9 mouse cellular contexts compared by ENCODE assay signal in genomic region chr15:79440651-79441330, GRCm38 (mm10). TPM values are rescaled to one million over a fixed set of nuclear protein-coding genes. Genes with fewer than 3 reads are reported as not detected.
DNase-seq lines count a peak whose midpoint lies in the region; ATAC-seq and TF ChIP-seq lines count a peak whose summit lies in the region.
"Had no signal": no experiment of that assay in that cellular context is flagged by ENCODE, and none has a peak within 500 bp of the region (broad histone marks: within the 10 kb centered on the region; RNA-seq: fewer than 3 reads in every experiment).

No protein-coding gene starts in this region.

- H3K27me3 ChIP-seq in forebrain, embryonic 11.5 days (ENCODE audit: control insufficient read depth, insufficient read depth, low read length), result no peaks in the 10 kb centered on the region
- H3K27me3 ChIP-seq in liver, embryonic 13.5 days, result peaks cover 20% of the 10 kb centered on the region
- no peaks in the 10 kb centered on the region for H3K27me3 ChIP-seq in stomach, postnatal 0 days (ENCODE audit: control insufficient read depth, insufficient read depth, low read length)
- H3K27me3 ChIP-seq: Patski had no signal

- H3K36me3 ChIP-seq in forebrain, embryonic 11.5 days (ENCODE audit: control insufficient read depth, insufficient read depth, low read length), result peaks cover 12% of the 10 kb centered on the region
- H3K36me3 ChIP-seq in liver, embryonic 13.5 days, result peaks cover 5% of the 10 kb centered on the region
- no peaks in the 10 kb centered on the region; the same call in 1 of the 2 replicates for H3K36me3 ChIP-seq in stomach, postnatal 0 days (ENCODE audit: control insufficient read depth, insufficient read depth, low read length)

- DNase-seq in embryo, embryonic 11 days, result peak; percentile 24
- DNase-seq in embryo, embryonic 10 days (ENCODE audit: low spot score), result no peak
- peak; percentile 69 for DNase-seq in 416B (ENCODE audit: low read depth)
- no peak for DNase-seq in forebrain, embryonic 11.5 days (ENCODE audit: low spot score)
- DNase-seq in liver, embryonic 13.5 days, result no peak
- peak; percentile 34 for DNase-seq in stomach, postnatal 0 days (ENCODE audit: low spot score)
- no peak for DNase-seq in left cerebral cortex, adult 11 months (ENCODE audit: low spot score)
- DNase-seq in ovary, postnatal 10 days (ENCODE audit: low spot score), result no peak

- peak overlapping the region; percentile 100 for H3K9ac ChIP-seq in forebrain, embryonic 11.5 days (ENCODE audit: low read length)
- H3K9ac ChIP-seq in liver, embryonic 13.5 days, result peak overlapping the region; percentile 80
- peak overlapping the region; percentile 96 for H3K9ac ChIP-seq in stomach, postnatal 0 days (ENCODE audit: low read length)

- no peak for TF ChIP-seq EP300 in stomach, postnatal 0 days (optimal IDR thresholded peaks at IDR 0.05)

- 24% methylated on average over 11 of the region's 11 CpGs for WGBS in forebrain, embryonic 11.5 days
- WGBS in liver, embryonic 13.5 days (ENCODE audit: insufficient replicate concordance), result 28% methylated on average over 11 of the region's 11 CpGs
- 10% methylated on average over 11 of the region's 11 CpGs for WGBS in stomach, postnatal 0 days

- H3K9me3 ChIP-seq in forebrain, embryonic 11.5 days (ENCODE audit: control insufficient read depth, low read length), result no peaks in the 10 kb centered on the region
- H3K9me3 ChIP-seq in liver, embryonic 13.5 days (replicated peaks), result no peaks in the 10 kb centered on the region
- no peaks in the 10 kb centered on the region for H3K9me3 ChIP-seq in stomach, postnatal 0 days (ENCODE audit: control insufficient read depth, low read length)

- TF ChIP-seq CTCF in stomach, postnatal 0 days (IDR thresholded peaks at IDR 0.05; ENCODE audit: low read depth), result no peak

- H3K4me2 ChIP-seq in forebrain, embryonic 11.5 days (ENCODE audit: low read depth, low read length, severe bottlenecking), result peak overlapping the region; percentile 95
- peak overlapping the region; percentile 83 for H3K4me2 ChIP-seq in liver, embryonic 13.5 days
- peak overlapping the region; percentile 77 for H3K4me2 ChIP-seq in stomach, postnatal 0 days (replicated peaks; ENCODE audit: low read depth)

- H3K4me3 ChIP-seq in forebrain, embryonic 11.5 days (ENCODE audit: low read depth, low read length), result peak overlapping the region; percentile 94
- H3K4me3 ChIP-seq in liver, embryonic 13.5 days (replicated peaks), result peak overlapping the region; percentile 69
- H3K4me3 ChIP-seq in stomach, postnatal 0 days (ENCODE audit: low read depth, low read length), result peak overlapping the region; percentile 84

- peak; percentile 25; the same call in 1 of the 2 replicates for ATAC-seq in forebrain, embryonic 11.5 days (replicated peaks; ENCODE audit: low FRiP score)
- ATAC-seq in liver, embryonic 13.5 days (ENCODE audit: low read depth), result 0 out of 2 replicates have a peak, but pooled peaks have one; percentile 4
- peak; percentile 32 for ATAC-seq in stomach, postnatal 0 days (ENCODE audit: low FRiP score, low TSS enrichment)

- H3K27ac ChIP-seq in forebrain, embryonic 11.5 days (ENCODE audit: low read depth, low read length), result peak overlapping the region; percentile 96
- 0 out of 2 replicates have a peak overlapping the region, but pooled peaks have one; percentile 68 for H3K27ac ChIP-seq in liver, embryonic 13.5 days
- peak overlapping the region; percentile 97 for H3K27ac ChIP-seq in stomach, postnatal 0 days (replicated peaks)

- peaks cover 15% of the 10 kb centered on the region for H3K4me1 ChIP-seq in forebrain, embryonic 11.5 days (replicated peaks; ENCODE audit: control insufficient read depth, insufficient read depth, low read length)
- peaks cover 61% of the 10 kb centered on the region for H3K4me1 ChIP-seq in liver, embryonic 13.5 days (replicated peaks)
- peaks cover 6% of the 10 kb centered on the region for H3K4me1 ChIP-seq in stomach, postnatal 0 days (replicated peaks; ENCODE audit: control insufficient read depth, insufficient read depth)

RNA-seq across cellular contexts. Expression of gene Csnk1e, which starts 14.6 kb away (rescaled TPM):
- 209 and 213 TPM in 2 replicates for polyA plus RNA-seq in forebrain, embryonic 11.5 days (2014; fragmentation: Nextera tagmentation; extraction: Ambion mirVana)
- polyA plus RNA-seq in liver, embryonic 13.5 days (2015; fragmentation: Nextera tagmentation; extraction: Ambion mirVana), result 10.4 and 11.4 TPM in 2 replicates
- polyA plus RNA-seq in stomach, postnatal 0 days (2015; fragmentation: Nextera tagmentation; extraction: Ambion mirVana), result 44.8 and 50.8 TPM in 2 replicates

RNA-seq across cellular contexts. Expression of gene Tmem184b, which starts 37.4 kb away (rescaled TPM):
- 52.3 and 55.2 TPM in 2 replicates for polyA plus RNA-seq in forebrain, embryonic 11.5 days (2014; fragmentation: Nextera tagmentation; extraction: Ambion mirVana)
- polyA plus RNA-seq in liver, embryonic 13.5 days (2015; fragmentation: Nextera tagmentation; extraction: Ambion mirVana), result 8.7 and 12.1 TPM in 2 replicates
- polyA plus RNA-seq in stomach, postnatal 0 days (2015; fragmentation: Nextera tagmentation; extraction: Ambion mirVana), result 21.2 and 22.3 TPM in 2 replicates

Comparison
In these comparisons a context has a peak if more than half of its experiments do, and no peak if none do; other contexts are left out.
1. DNase-seq: peak in embryo, embryonic 11 days (single experiment), 416B (single experiment) and stomach, postnatal 0 days (single experiment); none in embryo, embryonic 10 days (single experiment), forebrain, embryonic 11.5 days (single experiment), liver, embryonic 13.5 days (single experiment), left cerebral cortex, adult 11 months (single experiment) and ovary, postnatal 10 days (single experiment).
2. Peak in every context shown above with its lines, with median percentiles within 50 percentile points of each other: ATAC-seq, H3K27ac ChIP-seq, H3K4me2 ChIP-seq, H3K4me3 ChIP-seq and H3K9ac ChIP-seq.